Mouse (Mus musculus): ENCODE measurements around the gene Gcnt2.

DNA sequence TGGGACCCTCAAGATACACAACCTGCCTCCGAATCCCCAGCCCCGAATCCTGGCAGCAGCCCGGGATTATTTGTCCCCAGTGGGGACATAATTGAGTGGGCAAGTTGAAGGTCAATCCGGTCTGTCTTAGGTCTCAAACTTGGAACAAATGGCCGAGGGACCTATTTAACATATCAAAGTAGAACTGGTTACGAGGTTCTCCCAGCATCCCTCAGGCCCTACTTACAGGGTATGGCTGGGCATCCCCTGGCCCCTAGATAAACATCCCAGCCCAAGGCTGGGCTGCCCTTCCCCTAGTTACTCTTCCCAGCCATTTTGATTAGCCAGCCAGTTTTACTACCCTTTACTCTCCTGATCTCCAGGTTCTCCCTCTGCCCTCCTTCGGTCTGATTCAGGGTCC, 8.3 kb upstream of the Gcnt2 start:
- TF ChIP-seq POLR2A (IDR thresholded peaks at IDR 0.05; ENCODE audit: low read depth, low read length) (no peak), CTCF (conservative IDR thresholded peaks at IDR 0.05; ENCODE audit: insufficient read depth, insufficient read length, low read depth, low read length) (no peak)
